Mouse (Mus musculus): ENCODE measurements around the gene Bcas3. TPM values are rescaled to one million over a fixed set of nuclear protein-coding genes. Genes with fewer than 3 reads are reported as not detected.

Bcas3 gene
- total and polyA plus RNA-seq, 3 experiments = 20.1 to 61.0 (median 41.3) TPM

DNA sequence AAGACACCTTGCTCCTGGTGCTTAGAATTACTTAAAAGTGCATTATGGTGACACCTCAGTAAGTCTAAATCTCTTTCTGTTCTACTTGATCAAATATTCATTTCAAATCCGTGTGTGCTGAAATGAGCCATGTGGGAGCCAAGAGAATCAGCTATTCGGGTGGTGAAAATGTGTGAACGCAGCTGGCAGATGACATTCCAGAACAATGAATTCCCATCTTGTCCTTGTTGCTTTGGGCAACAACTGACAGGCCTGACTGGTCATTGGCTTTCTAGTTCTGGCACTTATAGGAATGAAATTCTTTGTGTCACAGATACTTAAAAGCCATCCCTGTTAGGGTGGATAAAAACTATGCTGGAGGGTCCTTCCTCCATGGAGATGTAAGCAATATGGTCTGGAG, 240.7 kb downstream of the Bcas3 start:
- DNase-seq (ENCODE audit: low spot score) = no peak
- H3K4me3 ChIP-seq (ENCODE audit: low read depth, low read length) = no peak overlapping the region
- no peak for ATAC-seq (ENCODE audit: extremely low read depth, insufficient number of reproducible peaks, low FRiP score, poor library complexity, severe bottlenecking)
- H3K4me1 ChIP-seq (ENCODE audit: insufficient read depth, low read depth, low read length) = no peaks in the 10 kb centered on the region
- H3K9me3 ChIP-seq (replicated peaks) = no peaks in the 10 kb centered on the region
- TF ChIP-seq CTCF (IDR thresholded peaks at IDR 0.05; ENCODE audit: low read depth, low read length) = no peak
- TF ChIP-seq GATA2 (IDR thresholded peaks at IDR 0.05; ENCODE audit: borderline replicate concordance, low read depth, low read length) = no peak
- TF ChIP-seq POLR2AphosphoS5 (IDR thresholded peaks at IDR 0.05; ENCODE audit: insufficient replicate concordance, low read depth, low read length) = no peak
- no peak for TF ChIP-seq GATA1 (IDR thresholded peaks at IDR 0.05; ENCODE audit: borderline replicate concordance, low read length)
- TF ChIP-seq TAL1 (conservative IDR thresholded peaks at IDR 0.05; ENCODE audit: low read depth, low read length) = no peak
- no peaks in the 10 kb centered on the region for H3K27me3 ChIP-seq (ENCODE audit: insufficient read depth, low read length)
- H3K36me3 ChIP-seq (replicated peaks) = no peaks in the 10 kb centered on the region

DNA sequence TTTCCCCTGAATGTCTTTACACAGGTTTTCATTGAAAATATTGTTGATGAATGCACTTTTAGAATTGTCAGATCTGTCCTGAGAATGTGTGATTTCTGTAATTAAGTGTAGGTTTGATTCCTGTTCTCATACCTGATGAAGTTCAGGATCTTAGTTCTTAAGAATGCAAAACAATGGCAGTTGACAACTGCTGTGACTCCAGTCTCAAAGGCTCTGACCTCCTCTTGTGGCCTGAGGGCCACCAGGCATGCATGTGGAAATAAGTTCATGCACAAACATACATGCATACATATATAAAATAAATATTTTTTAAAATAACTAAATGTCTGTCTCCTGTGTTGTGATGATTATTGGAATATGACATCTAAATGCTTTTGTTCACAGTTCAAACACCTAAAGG, 246.3 kb downstream of the Bcas3 start:
- Histone ChIP-seq H3K4me1 (ENCODE audit: insufficient read depth, low read depth, low read length) (peaks cover 6% of the 10 kb centered on the region; the same call in 1 of the 2 replicates), H3K36me3 (replicated peaks) (no peaks in the 10 kb centered on the region), H3K9me3 (replicated peaks) (no peaks in the 10 kb centered on the region), H3K27me3 (ENCODE audit: insufficient read depth, low read length) (no peaks in the 10 kb centered on the region), H3K4me3 (ENCODE audit: low read depth, low read length) (no peak overlapping the region)
- DNase-seq (ENCODE audit: low spot score) = no peak
- TF ChIP-seq GATA1 (IDR thresholded peaks at IDR 0.05; ENCODE audit: borderline replicate concordance, low read length) = no peak
- TF ChIP-seq TAL1 (conservative IDR thresholded peaks at IDR 0.05; ENCODE audit: low read depth, low read length) = no peak
- no peak for TF ChIP-seq CTCF (IDR thresholded peaks at IDR 0.05; ENCODE audit: low read depth, low read length)
- TF ChIP-seq GATA2 (IDR thresholded peaks at IDR 0.05; ENCODE audit: borderline replicate concordance, low read depth, low read length) = no peak
- no peak for TF ChIP-seq POLR2AphosphoS5 (IDR thresholded peaks at IDR 0.05; ENCODE audit: insufficient replicate concordance, low read depth, low read length)
- no peak for ATAC-seq (ENCODE audit: extremely low read depth, insufficient number of reproducible peaks, low FRiP score, poor library complexity, severe bottlenecking)

DNA sequence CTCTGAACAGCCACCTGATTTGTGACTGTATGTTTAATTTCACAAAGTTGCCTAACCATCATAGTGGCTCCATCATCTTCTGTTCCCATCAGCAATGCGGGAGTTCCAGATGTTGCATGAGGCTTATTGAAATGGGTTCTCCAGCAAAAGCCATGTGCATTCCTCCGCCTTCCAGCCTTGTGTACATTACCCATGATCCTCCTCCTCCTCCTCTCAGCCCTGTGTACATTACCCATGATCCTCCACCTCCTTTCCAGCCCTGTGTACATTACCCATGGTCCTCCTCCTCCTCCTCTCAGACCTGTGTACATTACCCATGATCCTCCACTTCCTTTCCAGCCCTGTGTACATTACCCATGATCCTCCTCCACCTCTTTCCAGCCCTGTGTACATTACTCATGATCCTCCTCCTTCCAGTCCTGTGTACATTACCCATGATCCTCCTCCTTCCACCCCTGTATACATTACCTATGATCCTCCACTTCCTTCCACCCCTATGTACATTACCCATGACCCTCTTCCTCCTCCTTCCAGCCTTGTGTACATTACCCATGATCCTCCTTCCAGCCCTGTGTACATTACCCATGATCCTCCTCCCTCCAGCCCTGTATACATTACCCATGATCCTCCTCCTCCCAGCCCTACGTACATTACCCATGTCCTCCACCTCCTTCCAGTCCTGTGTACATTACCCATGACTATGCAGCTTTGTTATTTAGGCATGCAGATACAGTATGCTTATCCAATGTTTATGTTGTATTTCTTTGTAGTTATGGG, 250.8 kb downstream of the Bcas3 start:
- H3K36me3 ChIP-seq (replicated peaks) = no peaks in the 10 kb centered on the region
- DNase-seq (ENCODE audit: low spot score) = no peak
- no peak overlapping the region for H3K4me3 ChIP-seq (ENCODE audit: low read depth, low read length)
- no peak for ATAC-seq (ENCODE audit: extremely low read depth, insufficient number of reproducible peaks, low FRiP score, poor library complexity, severe bottlenecking)
- H3K27me3 ChIP-seq (ENCODE audit: insufficient read depth, low read length) = no peaks in the 10 kb centered on the region
- no peaks in the 10 kb centered on the region for H3K9me3 ChIP-seq (replicated peaks)
- H3K4me1 ChIP-seq (ENCODE audit: insufficient read depth, low read depth, low read length) = peaks cover 6% of the 10 kb centered on the region; the same call in 1 of the 2 replicates
- no peak for TF ChIP-seq POLR2AphosphoS5 (IDR thresholded peaks at IDR 0.05; ENCODE audit: insufficient replicate concordance, low read depth, low read length)
- no peak for TF ChIP-seq GATA1 (IDR thresholded peaks at IDR 0.05; ENCODE audit: borderline replicate concordance, low read length)
- TF ChIP-seq TAL1 (conservative IDR thresholded peaks at IDR 0.05; ENCODE audit: low read depth, low read length) = no peak
- TF ChIP-seq CTCF (IDR thresholded peaks at IDR 0.05; ENCODE audit: low read depth, low read length) = no peak
- no peak for TF ChIP-seq GATA2 (IDR thresholded peaks at IDR 0.05; ENCODE audit: borderline replicate concordance, low read depth, low read length)

DNA sequence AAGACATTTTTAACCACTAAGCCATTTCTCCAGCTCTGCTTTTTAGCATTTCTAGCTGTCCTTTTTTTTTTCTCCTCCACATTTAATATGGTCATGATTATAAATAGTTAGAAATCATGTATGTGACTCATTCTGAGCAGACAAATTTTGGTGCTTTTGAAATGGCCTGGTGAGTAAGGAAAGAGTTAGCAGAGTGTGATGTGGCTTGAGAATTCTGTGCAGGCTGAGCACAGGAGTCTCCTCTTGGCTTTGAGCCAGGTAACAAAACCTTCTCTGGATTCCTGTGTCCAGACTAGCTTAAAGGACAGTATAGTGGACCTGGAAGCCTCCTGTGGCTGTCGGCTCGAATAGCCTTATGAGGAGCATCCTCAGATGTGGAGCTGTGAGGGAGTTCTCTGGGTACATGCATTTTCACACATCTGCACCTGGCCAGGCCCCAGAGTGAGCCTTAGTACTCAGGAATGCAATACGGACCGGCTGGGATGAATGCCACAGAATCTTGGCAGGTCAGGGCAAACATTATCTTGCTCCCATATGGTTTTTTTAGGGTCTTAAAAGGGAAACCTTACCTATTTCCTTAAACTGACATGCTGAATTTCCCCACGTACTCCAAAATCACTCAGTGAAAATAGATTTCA, 256.5 kb downstream of the Bcas3 start:
- Histone ChIP-seq H3K36me3 (replicated peaks) (no peaks in the 10 kb centered on the region), H3K27me3 (ENCODE audit: insufficient read depth, low read length) (peaks cover 8% of the 10 kb centered on the region; the same call in 1 of the 2 replicates), H3K4me3 (ENCODE audit: low read depth, low read length) (no peak overlapping the region), H3K9me3 (replicated peaks) (no peaks in the 10 kb centered on the region), H3K4me1 (ENCODE audit: insufficient read depth, low read depth, low read length) (no peaks in the 10 kb centered on the region)
- DNase-seq (ENCODE audit: low spot score) = no peak
- no peak for TF ChIP-seq TAL1 (conservative IDR thresholded peaks at IDR 0.05; ENCODE audit: low read depth, low read length)
- TF ChIP-seq POLR2AphosphoS5 (IDR thresholded peaks at IDR 0.05; ENCODE audit: insufficient replicate concordance, low read depth, low read length) = no peak
- TF ChIP-seq GATA2 (IDR thresholded peaks at IDR 0.05; ENCODE audit: borderline replicate concordance, low read depth, low read length) = no peak
- no peak for TF ChIP-seq CTCF (IDR thresholded peaks at IDR 0.05; ENCODE audit: low read depth, low read length)
- no peak for TF ChIP-seq GATA1 (IDR thresholded peaks at IDR 0.05; ENCODE audit: borderline replicate concordance, low read length)
- ATAC-seq (ENCODE audit: extremely low read depth, insufficient number of reproducible peaks, low FRiP score, poor library complexity, severe bottlenecking) = no peak

DNA sequence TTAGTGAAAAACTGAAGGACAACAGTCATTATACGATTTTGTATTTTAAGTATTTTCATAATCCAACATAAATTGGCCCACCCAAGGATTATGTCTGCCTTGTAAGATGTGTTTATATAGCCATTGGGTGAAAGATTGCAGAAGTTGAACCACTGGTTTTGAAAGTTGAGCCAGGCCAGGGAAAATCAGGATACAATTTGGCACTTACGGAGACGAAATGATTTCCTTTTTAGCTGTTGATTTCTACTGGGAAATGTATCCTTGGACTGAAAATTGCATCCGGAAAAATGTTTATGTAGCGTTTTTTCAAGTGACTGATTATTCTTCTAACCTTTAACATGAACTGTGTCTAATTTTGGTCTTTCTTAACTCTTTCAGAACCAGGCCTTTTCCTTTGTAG, 260.1 kb downstream of the Bcas3 start:
- Histone ChIP-seq H3K9me3 (replicated peaks) (no peaks in the 10 kb centered on the region), H3K4me1 (ENCODE audit: insufficient read depth, low read depth, low read length) (no peaks in the 10 kb centered on the region), H3K4me3 (ENCODE audit: low read depth, low read length) (no peak overlapping the region), H3K27me3 (ENCODE audit: insufficient read depth, low read length) (peaks cover 13% of the 10 kb centered on the region), H3K36me3 (replicated peaks) (no peaks in the 10 kb centered on the region)
- ATAC-seq (ENCODE audit: extremely low read depth, insufficient number of reproducible peaks, low FRiP score, poor library complexity, severe bottlenecking) = no peak
- DNase-seq (ENCODE audit: low spot score) = no peak
- TF ChIP-seq CTCF (IDR thresholded peaks at IDR 0.05; ENCODE audit: low read depth, low read length) (no peak), TAL1 (conservative IDR thresholded peaks at IDR 0.05; ENCODE audit: low read depth, low read length) (no peak), POLR2AphosphoS5 (IDR thresholded peaks at IDR 0.05; ENCODE audit: insufficient replicate concordance, low read depth, low read length) (no peak), GATA1 (IDR thresholded peaks at IDR 0.05; ENCODE audit: borderline replicate concordance, low read length) (no peak), GATA2 (IDR thresholded peaks at IDR 0.05; ENCODE audit: borderline replicate concordance, low read depth, low read length) (no peak)

DNA sequence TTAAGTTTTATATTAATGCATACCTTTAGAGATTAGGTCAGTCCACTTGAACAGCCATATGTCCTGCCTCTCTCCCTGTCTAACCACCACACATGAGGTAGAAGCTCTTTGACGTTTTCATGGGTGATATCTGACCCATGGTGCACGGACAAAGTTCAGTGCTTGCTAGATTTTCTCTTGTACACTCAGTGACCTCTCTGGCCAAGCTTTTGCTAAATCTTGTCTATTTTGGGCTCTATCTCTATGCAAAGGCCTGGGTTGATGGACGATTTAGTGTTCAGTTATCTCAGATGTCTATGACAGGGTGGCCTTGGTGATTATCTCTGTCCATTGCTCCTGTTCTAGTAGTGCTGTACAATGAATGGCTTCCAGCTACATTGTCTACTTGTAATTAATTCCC, 260.6 kb downstream of the Bcas3 start:
- Histone ChIP-seq H3K4me1 (ENCODE audit: insufficient read depth, low read depth, low read length) (no peaks in the 10 kb centered on the region), H3K36me3 (replicated peaks) (no peaks in the 10 kb centered on the region), H3K27me3 (ENCODE audit: insufficient read depth, low read length) (peaks cover 13% of the 10 kb centered on the region), H3K9me3 (replicated peaks) (no peaks in the 10 kb centered on the region), H3K4me3 (ENCODE audit: low read depth, low read length) (no peak overlapping the region)
- TF ChIP-seq POLR2AphosphoS5 (IDR thresholded peaks at IDR 0.05; ENCODE audit: insufficient replicate concordance, low read depth, low read length) = no peak
- TF ChIP-seq GATA2 (IDR thresholded peaks at IDR 0.05; ENCODE audit: borderline replicate concordance, low read depth, low read length) = no peak
- no peak for TF ChIP-seq GATA1 (IDR thresholded peaks at IDR 0.05; ENCODE audit: borderline replicate concordance, low read length)
- TF ChIP-seq TAL1 (conservative IDR thresholded peaks at IDR 0.05; ENCODE audit: low read depth, low read length) = no peak
- no peak for TF ChIP-seq CTCF (IDR thresholded peaks at IDR 0.05; ENCODE audit: low read depth, low read length)
- no peak for DNase-seq (ENCODE audit: low spot score)
- no peak for ATAC-seq (ENCODE audit: extremely low read depth, insufficient number of reproducible peaks, low FRiP score, poor library complexity, severe bottlenecking)

Data from G1E (cell line).